Mouse (Mus musculus): ENCODE results near the gene Tmem119.
"Not testable (repeated sequence)": the region's sequence is repeated elsewhere in the genome, so short reads cannot be mapped to it uniquely, and the experiment has no call there.

Gene Tmem119

GRCm38 (mm10) chr5:113789075-113789788 lies 11.1 kb downstream of the Tmem119 start:
- no peak for DNase-seq (ENCODE audit: low read depth, low spot score)

GRCm38 (mm10) chr5:113788645-113789044 lies 11.7 kb downstream of the Tmem119 start:
- DNase-seq (ENCODE audit: low read depth, low spot score), result no peak

GRCm38 (mm10) chr5:113786985-113787384 lies 13.3 kb downstream of the Tmem119 start:
- DNase-seq (ENCODE audit: low read depth, low spot score), result no peak

- DNase-seq (ENCODE audit: low read depth, low spot score), result not testable (repeated sequence)
Observed at GRCm38 (mm10) chr5:113784104-113784503, 16.2 kb downstream of the Tmem119 start.

GRCm38 (mm10) chr5:113783581-113784001 lies 16.7 kb downstream of the Tmem119 start:
- DNase-seq (ENCODE audit: low read depth, low spot score), result no peak

GRCm38 (mm10) chr5:113782624-113783023 lies 17.7 kb downstream of the Tmem119 start:
- DNase-seq (ENCODE audit: low read depth, low spot score), result no peak

- no peak for DNase-seq (ENCODE audit: low read depth, low spot score)
Observed at GRCm38 (mm10) chr5:113781875-113782274, 18.4 kb downstream of the Tmem119 start.

GRCm38 (mm10) chr5:113781254-113781653 lies 19.1 kb downstream of the Tmem119 start:
- no peak for DNase-seq (ENCODE audit: low read depth, low spot score)

GRCm38 (mm10) chr5:113780763-113781162 lies 19.6 kb downstream of the Tmem119 start:
- no peak for DNase-seq (ENCODE audit: low read depth, low spot score)

GRCm38 (mm10) chr5:113780082-113780752 lies 20.1 kb downstream of the Tmem119 start:
- DNase-seq (ENCODE audit: low read depth, low spot score), result no peak

GRCm38 (mm10) chr5:113779569-113779968 lies 20.7 kb downstream of the Tmem119 start:
- no peak for DNase-seq (ENCODE audit: low read depth, low spot score)

- not testable (repeated sequence) for DNase-seq (ENCODE audit: low read depth, low spot score)
Observed at GRCm38 (mm10) chr5:113777728-113778127, 22.6 kb downstream of the Tmem119 start.

- DNase-seq (ENCODE audit: low read depth, low spot score), result no peak
Observed at GRCm38 (mm10) chr5:113776896-113777226, 23.5 kb downstream of the Tmem119 start.

GRCm38 (mm10) chr5:113776128-113776895 lies 24.0 kb downstream of the Tmem119 start:
- no peak for DNase-seq (ENCODE audit: low read depth, low spot score)

- DNase-seq (ENCODE audit: low read depth, low spot score), result no peak
Observed at GRCm38 (mm10) chr5:113775585-113775984, 24.7 kb downstream of the Tmem119 start.

GRCm38 (mm10) chr5:113773664-113774063 lies 26.7 kb downstream of the Tmem119 start:
- DNase-seq (ENCODE audit: low read depth, low spot score), result peak; percentile 94

- no peak for DNase-seq (ENCODE audit: low read depth, low spot score)
Observed at GRCm38 (mm10) chr5:113772905-113773519, 27.3 kb downstream of the Tmem119 start.

GRCm38 (mm10) chr5:113772450-113772895 lies 27.8 kb downstream of the Tmem119 start, which contains the start of the genes Sart3 and Iscu:
Gene Sart3, minus strand, starts transcription at chr5:113772510.
Gene Iscu, plus strand, starts transcription at chr5:113772748.
- DNase-seq (ENCODE audit: low read depth, low spot score), result peak; percentile 99

- DNase-seq (ENCODE audit: low read depth, low spot score), result peak; percentile 92
Observed at GRCm38 (mm10) chr5:113771213-113772162, 28.8 kb downstream of the Tmem119 start.

- DNase-seq (ENCODE audit: low read depth, low spot score), result no peak
Observed at GRCm38 (mm10) chr5:113768806-113769205, 31.5 kb downstream of the Tmem119 start.
